Mouse (Mus musculus) CH12.LX (cell line): ENCODE data around the gene Mme. TPM values are rescaled to one million over a fixed set of nuclear protein-coding genes. Genes with fewer than 3 reads are reported as not detected.

ENCODE experiments used
- DNase-seq: peaks from one replicate; pipeline ENCODE4 v3.0.0-alpha.2; 2013; ENCODE audit errors: extremely low read depth
- H3K27ac ChIP-seq: 2 replicates; pipeline ENCODE4 v1.5.1; 2012; ENCODE audit warnings: low read depth, mild to moderate bottlenecking, control low read depth, moderate library complexity; ENCODE audit not compliant: insufficient read depth
- H3K27me3 ChIP-seq: replicated peaks from 2 replicates; pipeline ENCODE3; 2012; ENCODE audit warnings: inconsistent platforms
- H3K36me3 ChIP-seq, 2 experiments: replicated peaks in 1 of 2; 2 replicates each; pipeline versions ENCODE3 to v1.6.1; 2012; ENCODE audit warnings: inconsistent platforms in 1 of 2, low read length in 1 of 2, mild to moderate bottlenecking in 1 of 2, mixed read lengths in 1 of 2, moderate library complexity in 1 of 2; ENCODE audit not compliant: control insufficient read depth in 1 of 2, insufficient read depth in 1 of 2
- H3K4me1 ChIP-seq, 2 experiments: 2 replicates each; pipeline ENCODE4 v1.6.1; 2012; ENCODE audit warnings: inconsistent platforms in 1 of 2, moderate library complexity in 1 of 2; ENCODE audit not compliant: insufficient read depth in 2 of 2, control insufficient read depth in 1 of 2
- H3K4me2 ChIP-seq: 2 replicates; pipeline ENCODE4 v1.6.1; 2012; ENCODE audit warnings: low read depth, mild to moderate bottlenecking, control low read depth; ENCODE audit not compliant: poor library complexity, insufficient read depth, severe bottlenecking
- H3K4me3 ChIP-seq, 3 experiments: fragments of 150-350 bp in 1 of 3; sonication (generic) in 1 of 3; replicated peaks in 1 of 3; 2 replicates each; pipeline versions ENCODE3 to v1.5.1; 2011 to 2012; ENCODE audit warnings: low read depth in 2 of 3, low read length in 2 of 3, mild to moderate bottlenecking in 2 of 3, moderate library complexity in 2 of 3, control low read depth in 1 of 3, improper control_type of control experiment in 1 of 3, inconsistent platforms in 1 of 3, mixed read lengths in 1 of 3; ENCODE audit not compliant: poor library complexity in 1 of 3
- H3K79me2 ChIP-seq: replicated peaks from 2 replicates; pipeline ENCODE4 v1.6.1; 2012; ENCODE audit warnings: mild to moderate bottlenecking, moderate library complexity; ENCODE audit not compliant: control insufficient read depth, poor library complexity, insufficient read depth, severe bottlenecking; ENCODE audit errors: extremely low read depth
- H3K9ac ChIP-seq: 2 replicates; pipeline ENCODE4 v1.6.1; 2012; ENCODE audit warnings: low read depth, mild to moderate bottlenecking, control low read depth, moderate library complexity; ENCODE audit not compliant: insufficient read depth
- H3K9me3 ChIP-seq: replicated peaks from 2 replicates; pipeline ENCODE3; 2012; ENCODE audit warnings: low read length, inconsistent platforms, mixed read lengths
- CHD1 ChIP-seq: IDR thresholded peaks from 2 replicates; pipeline ENCODE4 v1.6.1; 2012; ENCODE audit warnings: low read depth, low read length, improper control_type of control experiment, inconsistent platforms
- CHD2 ChIP-seq: IDR thresholded peaks from 2 replicates; pipeline ENCODE4 v1.6.1; 2011; ENCODE audit warnings: low read length, improper control_type of control experiment
- E2F4 ChIP-seq: IDR thresholded peaks from 2 replicates; pipeline ENCODE4 v1.6.1; 2011; ENCODE audit warnings: low read depth, low read length, improper control_type of control experiment; ENCODE audit not compliant: insufficient replicate concordance
- EP300 ChIP-seq: IDR thresholded peaks from 2 replicates; pipeline ENCODE4 v1.6.1; 2011; ENCODE audit warnings: low read length, improper control_type of control experiment
- ETS1 ChIP-seq: conservative IDR thresholded peaks from 2 replicates; pipeline ENCODE4 v1.6.1; 2012; ENCODE audit warnings: low read depth, mild to moderate bottlenecking, inconsistent platforms, low read length, improper control_type of control experiment, moderate library complexity
- MAX ChIP-seq: IDR thresholded peaks from 2 replicates; pipeline ENCODE4 v1.6.1; 2011; ENCODE audit warnings: low read length, improper control_type of control experiment
- MAZ ChIP-seq: IDR thresholded peaks from 2 replicates; pipeline ENCODE4 v1.6.1; 2012; ENCODE audit warnings: low read depth, mild to moderate bottlenecking, inconsistent platforms, low read length, improper control_type of control experiment, moderate library complexity
- NELFE ChIP-seq: IDR thresholded peaks from 2 replicates; pipeline ENCODE4 v1.6.1; 2011; ENCODE audit warnings: low read depth, low read length, improper control_type of control experiment
- POLR2A ChIP-seq: IDR thresholded peaks from 2 replicates; pipeline ENCODE4 v1.6.1; 2011; ENCODE audit warnings: low read depth, mild to moderate bottlenecking, improper control_type of control experiment, low read length
- RCOR1 ChIP-seq: conservative IDR thresholded peaks from 2 replicates; pipeline ENCODE4 v1.6.1; 2012; ENCODE audit warnings: low read depth, mild to moderate bottlenecking, inconsistent platforms, low read length, improper control_type of control experiment
- SMC3 ChIP-seq: IDR thresholded peaks from 2 replicates; pipeline ENCODE4 v1.6.1; 2011; ENCODE audit warnings: low read depth, low read length, improper control_type of control experiment
- TBP ChIP-seq: conservative IDR thresholded peaks from 2 replicates; pipeline ENCODE4 v1.6.1; 2011; ENCODE audit warnings: low read depth, low read length, improper control_type of control experiment
- TCF12 ChIP-seq: IDR thresholded peaks from 2 replicates; pipeline ENCODE4 v1.6.1; 2014; ENCODE audit warnings: low read depth, mild to moderate bottlenecking, inconsistent platforms, low read length, improper control_type of control experiment
- USF1 ChIP-seq: IDR thresholded peaks from 2 replicates; pipeline ENCODE4 v1.6.1; 2014; ENCODE audit warnings: low read depth, mild to moderate bottlenecking, inconsistent platforms, low read length, improper control_type of control experiment
- USF2 ChIP-seq: conservative IDR thresholded peaks from 2 replicates; pipeline ENCODE4 v1.6.1; 2011; ENCODE audit warnings: low read depth, low read length, improper control_type of control experiment
- ZC3H11A ChIP-seq: IDR thresholded peaks from 2 replicates; pipeline ENCODE4 v1.6.1; 2012; ENCODE audit warnings: low read depth, mild to moderate bottlenecking, inconsistent platforms, low read length, improper control_type of control experiment
- ZNF384 ChIP-seq: IDR thresholded peaks from 2 replicates; pipeline ENCODE4 v1.6.1; 2012; ENCODE audit warnings: low read depth, low read length, improper control_type of control experiment, inconsistent platforms
- dilution Hi-C: fragments of 300-500 bp; cut with MboI; formaldehyde crosslinking; loops from 2 replicates; pipeline ENCODE4 v1.14.3; 2020; ENCODE audit warnings: low sequenced_read_pairs; ENCODE audit not compliant: extremely low pct_unique_long_range_greater_than_20kb, extremely low pct_ligation_motif_present
- in situ Hi-C: fragments of 300-500 bp; cut with MboI; formaldehyde crosslinking; loops from 3 replicates; pipeline ENCODE4 v1.14.3; 2019; ENCODE audit warnings: low sequenced_read_pairs, low pct_ligation_motif_present, low pct_unique_long_range_greater_than_20kb, mixed read lengths
- polyA plus RNA-seq: library from polyadenylated mRNA; unstranded; fragments of >175 nt; gene quantifications from 2 replicates; pipeline ENCODE4 v1.2.1, GENCODE M21; 2012; ENCODE audit warnings: low read depth; ENCODE audit not compliant: insufficient read length
- total RNA-seq, 2 experiments: library from RNA; depleted of rRNA; stranded (reverse); fragments of 300-350 nt in 1 of 2; fragments of >200 nt in 1 of 2; gene quantifications; 2 replicates each; pipeline ENCODE4 v1.2.3; 2012 to 2014

Mme gene
- total and polyA plus RNA-seq, 3 experiments: not detected

DNA sequence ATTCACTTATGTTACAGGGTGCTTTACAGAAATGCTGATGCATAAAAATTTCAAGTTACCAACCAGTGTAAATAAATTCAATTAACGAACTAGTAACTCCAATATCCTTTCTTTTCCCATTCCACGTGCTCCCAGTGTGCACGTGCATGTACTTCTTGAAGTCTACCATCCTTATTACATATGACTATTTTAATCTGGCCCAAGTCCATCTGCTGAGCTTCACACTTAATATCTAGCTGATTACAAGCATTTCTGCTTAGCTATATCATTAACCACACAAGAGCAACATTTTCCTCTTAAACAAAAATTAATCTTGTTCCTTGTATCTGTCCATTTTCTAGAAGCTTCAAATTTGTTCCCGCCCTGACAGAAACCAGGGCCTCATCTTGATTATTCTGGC is 108.9 kb downstream of the Mme start:
- Histone ChIP-seq H3K4me3 (no peak overlapping the region), H3K79me2 (no peaks in the 10 kb centered on the region), H3K36me3 (no peaks in the 10 kb centered on the region), H3K9me3 (no peaks in the 10 kb centered on the region), H3K27me3 (no peaks in the 10 kb centered on the region), H3K9ac (no peak overlapping the region), H3K27ac (no peak overlapping the region), H3K4me1 (no peaks in the 10 kb centered on the region), H3K4me2 (no peak overlapping the region)
- no peak for DNase-seq
- in situ Hi-C loops (no loop called here), dilution Hi-C loops (no loop called here)
- TF ChIP-seq ZNF384 (no peak), E2F4 (no peak), CHD2 (no peak), NELFE (no peak), MAX (no peak), USF2 (no peak), ETS1 (no peak), CHD1 (no peak), EP300 (no peak), RCOR1 (no peak), USF1 (no peak)
- TF ChIP-seq, all 38 proteins: peak for 0

DNA sequence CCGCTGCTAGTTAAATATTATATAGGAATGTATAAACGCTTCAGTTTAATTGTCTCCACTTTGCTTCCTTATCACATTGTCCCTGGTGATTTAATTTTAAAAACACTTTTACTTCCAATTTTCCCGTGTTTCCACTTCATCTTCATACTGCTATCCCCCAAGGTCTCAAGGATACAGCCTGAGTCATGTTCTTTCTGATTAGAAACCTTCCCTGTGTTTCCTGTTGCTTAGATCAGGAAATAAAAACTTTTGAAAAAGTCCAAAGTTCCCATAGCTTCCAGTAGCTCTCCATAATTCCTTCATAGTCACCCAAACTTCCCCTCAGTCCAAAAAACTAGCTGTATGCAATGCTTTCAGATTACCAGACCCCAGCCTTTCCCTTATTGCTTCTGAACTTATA is 109.4 kb downstream of the Mme start:
- no peak for DNase-seq
- in situ Hi-C loops: no loop called here
- H3K4me3 ChIP-seq: no peak overlapping the region
- TF ChIP-seq ZC3H11A: no peak
- no peak for TF ChIP-seq TBP
- TF ChIP-seq SMC3: no peak
- TF ChIP-seq MAZ: no peak
- TF ChIP-seq TCF12: no peak
- TF ChIP-seq POLR2A: no peak
- no peak for TF ChIP-seq NELFE
- TF ChIP-seq, all 38 proteins: peak for 0
- H3K9me3 ChIP-seq: no peaks in the 10 kb centered on the region
- H3K36me3 ChIP-seq: no peaks in the 10 kb centered on the region
- no peaks in the 10 kb centered on the region for H3K4me1 ChIP-seq
- no peaks in the 10 kb centered on the region for H3K79me2 ChIP-seq
- H3K9ac ChIP-seq: no peak overlapping the region
- dilution Hi-C loops: no loop called here
- H3K27me3 ChIP-seq: no peaks in the 10 kb centered on the region
- no peak overlapping the region for H3K4me2 ChIP-seq
- H3K27ac ChIP-seq: no peak overlapping the region
